Mouse (Mus musculus) olfactory bulb, adult 2 months (tissue): ENCODE measurements around the gene Rrn3.

Experiments used
- CTCF ChIP-seq: fragments of 200-500 bp; IDR thresholded peaks from 2 replicates; pipeline ENCODE4 v1.5.1; 2012; ENCODE audit warnings: low read depth, mild to moderate bottlenecking, low read length, moderate library complexity; ENCODE audit not compliant: insufficient read depth
- POLR2A ChIP-seq: fragments of 200-500 bp; IDR thresholded peaks from 2 replicates; pipeline ENCODE4 v1.6.1; 2012; ENCODE audit warnings: mild to moderate bottlenecking, low read depth, low read length, moderate library complexity; ENCODE audit not compliant: insufficient read depth

- TF ChIP-seq CTCF, result no peak
- TF ChIP-seq POLR2A, result no peak
Observed at GRCm38 (mm10) chr16:13749981-13750380, 30.5 kb upstream of the Rrn3 start.
